Mouse (Mus musculus): ENCODE data around the gene Baiap2l1. TPM values are rescaled to one million over a fixed set of nuclear protein-coding genes. Genes with fewer than 3 reads are reported as not detected.

Baiap2l1 gene
- total RNA-seq, 2 experiments from 2014 or later: not detected

DNA sequence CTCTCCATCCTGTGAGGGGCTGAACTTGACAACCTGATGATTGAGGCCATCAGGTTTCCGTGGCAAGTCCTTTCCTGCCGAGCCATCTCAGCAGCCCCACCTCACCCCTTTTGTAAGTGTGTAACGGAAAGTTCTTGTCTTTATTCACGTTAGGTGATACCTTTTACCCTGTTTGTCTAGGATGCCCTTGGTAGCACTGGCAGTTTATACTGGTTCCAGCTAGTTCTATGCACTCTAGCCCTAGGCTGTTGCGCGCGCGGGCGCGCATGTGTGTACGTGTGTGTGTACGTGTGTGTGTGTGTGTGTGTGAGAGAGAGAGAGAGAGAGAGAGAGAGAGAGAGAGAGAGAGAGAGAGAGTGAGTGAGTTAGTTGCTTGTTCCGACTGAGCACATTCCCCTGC is 94.4 kb downstream of the Baiap2l1 start:
- no peak for ATAC-seq (replicated peaks; ENCODE audit: low FRiP score, low TSS enrichment, poor library complexity, severe bottlenecking)

DNA sequence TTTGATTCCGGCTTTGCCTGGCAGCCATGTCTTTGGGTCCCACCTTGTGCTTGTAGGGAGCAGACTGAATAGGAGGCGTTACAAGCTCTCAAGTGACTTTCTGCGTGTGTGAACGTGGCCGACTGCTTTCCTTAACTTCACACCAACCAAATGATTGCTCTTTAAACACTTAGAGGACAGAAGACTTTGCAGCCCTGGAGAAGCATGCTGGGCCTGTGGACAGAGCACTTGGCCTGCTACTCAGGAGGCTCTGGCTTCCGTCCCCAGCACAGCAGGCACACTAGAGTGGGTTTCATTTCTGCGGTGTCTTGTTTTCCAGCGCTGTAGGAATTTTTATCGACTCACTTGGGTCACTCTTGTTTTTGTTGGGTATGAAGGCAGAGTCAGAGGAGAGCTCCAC is 94.8 kb downstream of the Baiap2l1 start:
- no peak for ATAC-seq (replicated peaks; ENCODE audit: low FRiP score, low TSS enrichment, poor library complexity, severe bottlenecking)

DNA sequence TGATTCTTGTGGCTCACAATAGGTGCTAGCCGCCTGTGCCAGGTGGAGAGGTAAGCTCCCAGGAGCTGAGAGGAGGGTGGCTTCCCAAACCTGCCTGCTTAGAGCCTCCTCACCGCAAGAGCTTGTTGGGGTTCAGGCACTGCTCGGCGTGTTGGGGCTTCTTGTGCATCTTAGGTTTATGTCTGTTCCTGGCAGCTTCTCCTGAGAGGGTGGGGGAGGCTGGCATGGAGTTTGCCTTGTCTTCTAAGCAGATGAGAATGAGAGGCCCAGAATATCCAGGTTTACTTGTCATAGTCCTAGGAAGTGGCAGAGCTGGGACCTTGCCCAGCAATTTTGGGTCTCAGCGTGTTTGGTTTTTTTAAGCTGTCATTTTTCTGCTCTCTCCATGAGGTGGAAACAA is 96.1 kb downstream of the Baiap2l1 start:
- ATAC-seq (replicated peaks; ENCODE audit: low FRiP score, low TSS enrichment, poor library complexity, severe bottlenecking): no peak

- ATAC-seq (replicated peaks; ENCODE audit: low FRiP score, low TSS enrichment, poor library complexity, severe bottlenecking): no peak
These were observed 96.6 kb downstream of the Baiap2l1 start for GRCm38 (mm10) chr5:144261309-144261708.

DNA sequence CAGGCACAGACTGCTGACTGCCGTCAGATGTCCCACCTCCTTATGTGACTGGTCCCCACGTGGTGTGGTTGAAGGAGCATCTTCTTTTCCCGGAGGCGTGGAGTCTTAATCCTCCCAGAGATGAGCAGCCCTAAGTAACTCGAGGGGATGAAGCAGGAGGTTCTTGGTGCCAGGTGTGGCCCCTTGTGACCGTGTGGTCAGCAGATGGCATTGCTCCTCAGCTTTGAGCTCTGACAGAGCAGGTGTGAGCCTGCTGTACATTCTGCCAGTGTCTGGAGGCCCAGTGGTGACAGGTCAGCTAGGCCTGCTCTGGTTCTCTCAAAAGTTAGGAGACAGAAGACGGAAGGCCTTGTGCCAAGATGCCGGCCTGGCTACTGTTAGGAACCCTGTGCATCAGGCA is 97.4 kb downstream of the Baiap2l1 start:
- no peak for ATAC-seq (replicated peaks; ENCODE audit: low FRiP score, low TSS enrichment, poor library complexity, severe bottlenecking)

GRCm38 (mm10) chr5:144259228-144259627 is 98.7 kb downstream of the Baiap2l1 start:
- ATAC-seq (replicated peaks; ENCODE audit: low FRiP score, low TSS enrichment, poor library complexity, severe bottlenecking): no peak

DNA sequence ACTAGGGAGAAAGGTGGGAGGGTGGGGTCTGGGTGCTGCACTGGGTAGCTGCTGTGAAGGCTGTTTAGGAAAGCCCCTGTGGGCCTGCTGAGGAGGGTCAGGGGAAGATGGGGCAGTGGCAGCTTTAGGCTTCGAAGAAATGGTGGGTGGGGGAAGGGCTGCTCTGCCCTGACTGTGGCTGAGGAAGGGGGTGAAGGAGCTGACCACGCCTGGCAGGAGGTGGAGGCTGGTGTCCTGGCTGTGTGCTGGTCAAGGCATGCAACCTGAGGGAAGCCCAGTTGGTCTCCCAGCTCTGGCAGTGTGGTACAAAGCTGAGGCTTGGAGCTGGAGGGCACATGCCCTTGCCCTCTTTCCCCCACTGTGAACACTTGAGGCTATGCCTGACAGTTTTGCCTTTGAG is 99.2 kb downstream of the Baiap2l1 start:
- ATAC-seq (replicated peaks; ENCODE audit: low FRiP score, low TSS enrichment, poor library complexity, severe bottlenecking): no peak

DNA sequence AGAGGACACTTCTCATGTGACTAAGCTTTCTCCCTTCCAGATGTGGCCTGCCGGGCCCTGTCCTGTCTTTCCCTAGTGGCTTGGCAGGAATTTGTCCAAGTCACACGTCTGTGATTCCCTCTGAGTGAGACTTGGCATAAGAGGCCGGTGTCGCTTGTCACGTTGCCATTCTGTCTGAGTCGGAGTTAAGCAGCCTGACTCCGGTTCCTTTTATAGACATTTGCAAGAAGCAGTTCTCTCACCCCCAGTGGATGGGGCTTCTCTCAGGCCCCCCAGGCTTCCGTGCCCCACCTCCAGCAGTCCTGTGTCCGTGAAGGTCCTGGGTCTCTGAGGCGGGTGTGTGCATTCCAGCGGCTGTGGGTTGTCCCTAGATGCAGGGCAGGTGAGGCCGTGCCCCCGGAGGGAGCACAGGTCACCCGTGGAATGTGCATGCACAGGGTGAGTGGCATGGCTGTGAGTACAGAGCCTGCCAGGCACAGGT is 99.7 kb downstream of the Baiap2l1 start:
- ATAC-seq (replicated peaks; ENCODE audit: low FRiP score, low TSS enrichment, poor library complexity, severe bottlenecking): no peak

- ATAC-seq (replicated peaks; ENCODE audit: low FRiP score, low TSS enrichment, poor library complexity, severe bottlenecking): no peak
These were observed 100.3 kb downstream of the Baiap2l1 start for GRCm38 (mm10) chr5:144257451-144258110.

GRCm38 (mm10) chr5:144256888-144257287 is 101.0 kb downstream of the Baiap2l1 start:
- no peak for ATAC-seq (replicated peaks; ENCODE audit: low FRiP score, low TSS enrichment, poor library complexity, severe bottlenecking)

- no peak for ATAC-seq (replicated peaks; ENCODE audit: low FRiP score, low TSS enrichment, poor library complexity, severe bottlenecking)
These were observed 101.4 kb downstream of the Baiap2l1 start for GRCm38 (mm10) chr5:144256541-144256870.

DNA sequence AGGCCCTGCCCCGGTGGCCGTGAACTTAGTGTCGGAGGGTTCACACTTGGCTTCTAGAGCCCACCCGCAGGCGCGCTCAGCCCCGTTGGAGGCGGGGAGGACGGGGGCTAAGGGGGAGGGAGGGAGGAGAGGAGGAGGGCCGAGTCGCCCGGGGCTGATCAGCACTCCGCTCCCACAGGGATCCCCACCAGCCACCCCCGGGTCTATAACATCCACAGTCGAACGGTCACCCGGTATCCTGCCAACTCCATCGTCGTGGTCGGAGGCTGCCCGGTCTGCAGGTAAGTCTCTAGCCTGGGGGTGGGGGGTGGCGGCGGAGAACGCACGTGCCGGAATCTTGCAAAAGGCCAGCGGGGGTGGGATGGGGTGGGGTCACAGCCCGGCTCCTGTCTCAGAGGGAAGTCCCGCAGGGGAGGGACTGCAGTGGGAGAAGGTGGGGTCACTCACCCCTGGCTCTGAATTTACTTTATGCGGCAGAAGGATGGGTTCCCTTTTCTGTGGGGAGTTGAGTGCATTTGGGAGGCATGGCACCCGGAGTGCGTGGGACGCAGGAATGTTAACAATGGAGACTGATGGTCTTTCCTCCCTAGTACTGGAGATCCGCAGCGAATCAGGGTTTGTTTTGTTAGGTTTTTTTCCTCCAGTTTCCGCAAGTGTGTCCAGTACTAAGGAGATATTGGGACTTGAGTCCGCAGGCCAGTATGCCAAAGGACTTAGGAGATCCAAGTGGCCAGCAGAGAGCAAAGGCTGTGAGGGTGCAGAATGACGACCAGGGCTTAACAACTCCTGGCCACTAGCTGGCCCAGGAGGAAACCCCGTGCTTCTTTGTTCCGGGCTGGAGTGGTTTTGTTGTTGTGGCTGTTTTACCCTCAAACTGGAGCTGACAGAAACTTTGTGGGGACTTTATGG is 102.0 kb downstream of the Baiap2l1 start:
- ATAC-seq (replicated peaks; ENCODE audit: low FRiP score, low TSS enrichment, poor library complexity, severe bottlenecking): peak; percentile 23; the same call in 1 of the 2 replicates

GRCm38 (mm10) chr5:144254811-144255631 is 102.9 kb downstream of the Baiap2l1 start:
- peak; percentile 65 for ATAC-seq (replicated peaks; ENCODE audit: low FRiP score, low TSS enrichment, poor library complexity, severe bottlenecking)

- ATAC-seq (replicated peaks; ENCODE audit: low FRiP score, low TSS enrichment, poor library complexity, severe bottlenecking): peak; percentile 66
These were observed 103.6 kb downstream of the Baiap2l1 start for GRCm38 (mm10) chr5:144254122-144254810.

DNA sequence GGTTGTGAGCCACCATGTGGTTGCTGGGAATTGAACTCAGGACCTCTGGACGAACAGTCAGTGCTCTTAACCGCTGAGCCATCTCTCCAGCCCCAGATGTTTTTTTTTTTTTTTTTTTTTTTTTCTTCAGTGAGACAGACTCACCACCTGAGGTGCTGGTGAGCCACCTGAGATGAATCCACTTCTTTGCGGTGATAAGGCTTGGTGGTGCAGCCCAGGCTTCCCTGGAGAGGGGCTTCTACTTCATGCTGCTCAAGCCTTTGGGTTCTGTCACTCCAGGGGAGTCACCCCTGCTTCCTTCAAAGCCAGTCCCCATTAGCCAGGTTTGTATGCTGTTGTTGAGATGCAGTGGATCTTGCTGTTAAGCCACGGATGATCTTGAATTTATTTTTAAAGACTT is 104.7 kb downstream of the Baiap2l1 start:
- no peak for ATAC-seq (replicated peaks; ENCODE audit: low FRiP score, low TSS enrichment, poor library complexity, severe bottlenecking)

- ATAC-seq (replicated peaks; ENCODE audit: low FRiP score, low TSS enrichment, poor library complexity, severe bottlenecking): no peak
These were observed 105.9 kb downstream of the Baiap2l1 start for GRCm38 (mm10) chr5:144251876-144252577.

- ATAC-seq (replicated peaks; ENCODE audit: low FRiP score, low TSS enrichment, poor library complexity, severe bottlenecking): no peak
These were observed 108.0 kb downstream of the Baiap2l1 start for GRCm38 (mm10) chr5:144249871-144250270.

- ATAC-seq (replicated peaks; ENCODE audit: low FRiP score, low TSS enrichment, poor library complexity, severe bottlenecking): 0 out of 2 replicates have a peak, but pooled peaks have one; percentile 8
These were observed 109.9 kb downstream of the Baiap2l1 start for GRCm38 (mm10) chr5:144247906-144248585.
